Mouse (Mus musculus): ENCODE measurements around the gene Echdc2.

GRCm38 (mm10) chr4:108225341-108225872 lies 60.2 kb downstream of the Echdc2 start:
- TF ChIP-seq CTCF (conservative IDR thresholded peaks at IDR 0.05; ENCODE audit: low read length) (no peak), POU5F1 (IDR thresholded peaks at IDR 0.05; ENCODE audit: borderline replicate concordance, low read length) (no peak), NANOG (IDR thresholded peaks at IDR 0.05; ENCODE audit: borderline replicate concordance, low read length) (no peak)

Data from E14TG2a.4 (cell line).